Mouse (Mus musculus) MEL (cell line): ENCODE data around the gene Negr1. TPM values are rescaled to one million over a fixed set of nuclear protein-coding genes. Genes with fewer than 3 reads are reported as not detected.

Experiments used
- DNase-seq: peaks from one replicate; pipeline ENCODE4 v3.0.0; 2011; ENCODE audit warnings: low read depth, low spot score
- H3K27ac ChIP-seq: 2 replicates; pipeline ENCODE4 v1.5.1; 2012; ENCODE audit warnings: low read depth, mild to moderate bottlenecking, control low read depth, low read length, moderate library complexity; ENCODE audit not compliant: control insufficient read depth
- H3K27me3 ChIP-seq, 2 experiments: fragments of 150-350 bp in 1 of 2; sonication (generic) in 1 of 2; 2 replicates each; pipeline ENCODE4 v1.6.1; 2012; ENCODE audit warnings: low read length in 2 of 2, mild to moderate bottlenecking in 2 of 2, improper control_type of control experiment in 1 of 2, moderate library complexity in 1 of 2; ENCODE audit not compliant: insufficient read depth in 2 of 2, control insufficient read depth in 1 of 2
- H3K36me3 ChIP-seq, 2 experiments: 2 replicates each; pipeline ENCODE4 v1.6.1; 2012 to 2014; ENCODE audit warnings: low read length in 2 of 2, improper control_type of control experiment in 1 of 2, inconsistent platforms in 1 of 2, mild to moderate bottlenecking in 1 of 2; ENCODE audit not compliant: insufficient read depth in 2 of 2, control insufficient read depth in 1 of 2
- H3K4me1 ChIP-seq, 2 experiments: fragments of 150-350 bp in 1 of 2; sonication (generic) in 1 of 2; 2 replicates each; pipeline ENCODE4 v1.6.1; 2012; ENCODE audit warnings: low read length in 2 of 2, improper control_type of control experiment in 1 of 2, mild to moderate bottlenecking in 1 of 2; ENCODE audit not compliant: insufficient read depth in 2 of 2, control insufficient read depth in 1 of 2
- H3K4me3 ChIP-seq, 2 experiments: fragments of 150-350 bp in 1 of 2; sonication (generic) in 1 of 2; 2 replicates each; pipeline ENCODE4 v1.5.1; 2012; ENCODE audit warnings: low read depth in 2 of 2, low read length in 2 of 2, mild to moderate bottlenecking in 2 of 2, moderate library complexity in 2 of 2, control low read depth in 1 of 2, improper control_type of control experiment in 1 of 2; ENCODE audit not compliant: control insufficient read depth in 1 of 2, insufficient read depth in 1 of 2
- H3K79me2 ChIP-seq: 2 replicates; pipeline ENCODE4 v1.6.1; 2012; ENCODE audit warnings: mild to moderate bottlenecking, low read length, moderate library complexity; ENCODE audit not compliant: control insufficient read depth, poor library complexity, insufficient read depth
- H3K9ac ChIP-seq: 2 replicates; pipeline ENCODE4 v1.6.1; 2012; ENCODE audit warnings: low read depth, mild to moderate bottlenecking, control low read depth, low read length, moderate library complexity; ENCODE audit not compliant: control insufficient read depth, poor library complexity, severe bottlenecking
- H3K9me3 ChIP-seq: fragments of 150-350 bp; sonication (generic); replicated peaks from 2 replicates; pipeline ENCODE4 v1.6.1; 2012; ENCODE audit warnings: mild to moderate bottlenecking, low read length, improper control_type of control experiment, moderate library complexity; ENCODE audit not compliant: insufficient read depth
- BHLHE40 ChIP-seq: IDR thresholded peaks from 2 replicates; pipeline ENCODE4 v1.6.1; 2012; ENCODE audit warnings: low read depth, mild to moderate bottlenecking, inconsistent platforms, low read length, improper control_type of control experiment, borderline replicate concordance
- CHD1 ChIP-seq: IDR thresholded peaks from 2 replicates; pipeline ENCODE4 v1.6.1; 2012; ENCODE audit warnings: low read depth, mild to moderate bottlenecking, inconsistent platforms, low read length, improper control_type of control experiment
- EP300 ChIP-seq, 2 experiments: IDR thresholded peaks; 2 replicates each; pipeline ENCODE4 v1.6.1; 2011; ENCODE audit warnings: improper control_type of control experiment in 2 of 2, low read length in 2 of 2, low read depth in 1 of 2, mild to moderate bottlenecking in 1 of 2
- ETS1 ChIP-seq: IDR thresholded peaks from 2 replicates; pipeline ENCODE4 v1.6.1; 2012; ENCODE audit warnings: low read depth, mild to moderate bottlenecking, inconsistent platforms, low read length, improper control_type of control experiment, moderate library complexity
- KAT2A ChIP-seq: conservative IDR thresholded peaks from 2 replicates; pipeline ENCODE4 v1.6.1; 2012; ENCODE audit warnings: low read depth, low read length, improper control_type of control experiment, inconsistent platforms
- MAFK ChIP-seq: IDR thresholded peaks from 2 replicates; pipeline ENCODE4 v1.6.1; 2011; ENCODE audit warnings: low read depth, mild to moderate bottlenecking, low read length, improper control_type of control experiment, borderline replicate concordance
- MAX ChIP-seq: IDR thresholded peaks from 2 replicates; pipeline ENCODE4 v1.6.1; 2011; ENCODE audit warnings: low read length, improper control_type of control experiment
- MXI1 ChIP-seq: IDR thresholded peaks from 2 replicates; pipeline ENCODE4 v1.6.1; 2011; ENCODE audit warnings: mild to moderate bottlenecking, low read depth, low read length, improper control_type of control experiment
- MYB ChIP-seq: IDR thresholded peaks from 2 replicates; pipeline ENCODE4 v1.6.1; 2011; ENCODE audit warnings: mild to moderate bottlenecking, low read depth, low read length, improper control_type of control experiment
- POLR2A ChIP-seq, 2 experiments: IDR thresholded peaks; 2 replicates each; pipeline ENCODE4 v1.6.1; 2011 to 2012; ENCODE audit warnings: low read length in 2 of 2, mild to moderate bottlenecking in 2 of 2, control low read depth in 1 of 2, improper control_type of control experiment in 1 of 2, low read depth in 1 of 2, moderate library complexity in 1 of 2; ENCODE audit not compliant: control insufficient read depth in 1 of 2, insufficient read depth in 1 of 2, poor library complexity in 1 of 2
- TAL1 ChIP-seq: IDR thresholded peaks from 2 replicates; pipeline ENCODE4 v1.6.1; 2012; ENCODE audit warnings: mild to moderate bottlenecking, inconsistent platforms, low read length, moderate library complexity, mixed read lengths
- TBP ChIP-seq: IDR thresholded peaks from 2 replicates; pipeline ENCODE4 v1.8.0; 2011; ENCODE audit warnings: low read depth, low read length, improper control_type of control experiment
- UBTF ChIP-seq: IDR thresholded peaks from 2 replicates; pipeline ENCODE4 v1.6.1; 2012; ENCODE audit warnings: low read depth, mild to moderate bottlenecking, inconsistent platforms, low read length, improper control_type of control experiment, moderate library complexity, borderline replicate concordance; ENCODE audit not compliant: insufficient read depth
- USF2 ChIP-seq, 2 experiments: IDR thresholded peaks; 2 replicates each; pipeline ENCODE4 v1.6.1; 2011 to 2012; ENCODE audit warnings: improper control_type of control experiment in 2 of 2, low read length in 2 of 2, borderline replicate concordance in 1 of 2, inconsistent platforms in 1 of 2, low read depth in 1 of 2, mild to moderate bottlenecking in 1 of 2; ENCODE audit not compliant: insufficient read depth in 1 of 2
- ZC3H11A ChIP-seq: IDR thresholded peaks from 2 replicates; pipeline ENCODE4 v1.6.1; 2012; ENCODE audit warnings: low read depth, mild to moderate bottlenecking, inconsistent platforms, low read length, improper control_type of control experiment
- ZKSCAN1 ChIP-seq: IDR thresholded peaks from 2 replicates; pipeline ENCODE4 v1.6.1; 2012; ENCODE audit warnings: low read depth, mild to moderate bottlenecking, inconsistent platforms, low read length, improper control_type of control experiment, moderate library complexity
- ZNF384 ChIP-seq: IDR thresholded peaks from 2 replicates; pipeline ENCODE4 v1.6.1; 2012; ENCODE audit warnings: low read depth, mild to moderate bottlenecking, inconsistent platforms, low read length, improper control_type of control experiment
- polyA plus RNA-seq, 2 experiments: library from polyadenylated mRNA; stranded (reverse) in 1 of 2; unstranded in 1 of 2; fragments of >175 nt in 1 of 2; fragments of >200 nt in 1 of 2; gene quantifications; 2 replicates each; pipeline versions ENCODE4 v1.2.1 to v1.2.4; 2012; ENCODE audit warnings: low replicate concordance in 2 of 2, low read depth in 1 of 2; ENCODE audit not compliant: insufficient read length in 2 of 2, insufficient read depth in 1 of 2, missing spikeins in 1 of 2
- total RNA-seq: library from RNA; depleted of rRNA; stranded (reverse); fragments of 300-350 nt; gene quantifications from 2 replicates; pipeline ENCODE4 v1.2.3, GENCODE M21; 2012

Negr1 gene
- total and polyA plus RNA-seq, 3 experiments, result not detected

DNA sequence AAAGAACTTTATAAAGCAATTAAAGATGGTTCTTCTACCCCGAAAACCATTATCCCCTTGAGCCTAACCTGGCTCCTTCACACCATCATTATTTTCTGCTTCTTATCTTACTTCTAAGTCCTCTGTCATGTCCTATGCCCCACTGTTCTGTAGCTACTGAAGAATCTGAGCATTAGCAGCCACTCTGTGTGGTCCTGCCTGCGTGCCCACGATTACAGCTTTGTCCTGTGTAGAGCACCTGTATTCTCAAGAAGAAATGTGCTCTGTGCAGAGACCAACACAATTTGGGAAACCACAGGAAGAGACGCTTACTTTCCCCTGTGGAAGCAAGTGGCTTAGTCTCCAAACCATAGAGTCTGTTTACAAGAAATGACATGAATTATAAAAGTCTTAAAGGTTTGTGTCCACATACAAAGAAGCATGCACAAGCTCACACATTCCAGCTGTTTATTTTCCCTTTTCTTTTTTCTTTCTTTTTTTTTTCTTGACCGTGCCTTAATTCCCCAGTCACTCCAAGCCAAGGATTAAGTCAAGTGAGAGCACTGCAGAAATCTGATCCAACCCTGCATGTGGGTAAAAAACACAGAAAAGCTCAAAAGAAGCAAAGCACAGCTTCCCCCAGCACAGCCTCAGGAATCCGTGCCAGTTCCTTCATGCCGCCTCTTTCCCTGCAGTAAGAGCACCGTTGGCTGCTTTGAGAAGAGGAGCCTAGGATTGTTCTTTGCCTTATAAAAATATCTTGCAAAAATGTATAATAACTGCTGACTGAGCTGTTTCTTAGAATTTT is 627.5 kb downstream of the Negr1 start:
- no peaks in the 10 kb centered on the region for H3K4me1 ChIP-seq
- no peaks in the 10 kb centered on the region for H3K9me3 ChIP-seq
- TF ChIP-seq EP300 (IDR thresholded peaks at IDR 0.05; ENCODE audit: low read depth in 1 of 2, low read length in 2 of 2) (no peak), POLR2A (IDR thresholded peaks at IDR 0.05; ENCODE audit: control insufficient read depth in 1 of 2, insufficient read depth in 1 of 2, low read depth in 1 of 2, low read length in 2 of 2, poor library complexity in 1 of 2) (no peak), ZKSCAN1 (no peak), TBP (no peak), MXI1 (no peak)
- no peak overlapping the region for H3K9ac ChIP-seq
- H3K27ac ChIP-seq, result no peak overlapping the region
- DNase-seq, result no peak
- H3K79me2 ChIP-seq, result no peaks in the 10 kb centered on the region
- no peak overlapping the region for H3K4me3 ChIP-seq
- H3K36me3 ChIP-seq, result no peaks in the 10 kb centered on the region
- H3K27me3 ChIP-seq, result no peaks in the 10 kb centered on the region

DNA sequence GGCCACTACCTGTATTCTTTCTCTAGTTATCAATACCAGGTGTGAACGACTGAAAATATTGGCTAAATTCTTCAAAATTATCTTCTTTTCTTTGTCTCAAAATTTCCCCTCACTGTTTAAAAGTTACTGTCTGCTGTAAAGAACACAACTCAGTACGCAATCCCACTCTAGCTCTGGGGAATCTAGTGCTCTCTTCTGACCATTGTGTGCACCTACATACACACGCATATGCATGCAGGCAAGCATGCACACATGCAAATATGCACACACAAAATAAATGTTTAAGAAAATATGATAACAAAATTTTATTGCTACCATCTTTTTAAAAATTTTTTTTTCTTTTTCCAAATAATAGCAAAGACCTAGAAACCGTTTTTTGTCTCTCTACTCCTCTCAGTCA is 628.2 kb downstream of the Negr1 start:
- Histone ChIP-seq H3K36me3 (no peaks in the 10 kb centered on the region), H3K9me3 (no peaks in the 10 kb centered on the region), H3K4me1 (no peaks in the 10 kb centered on the region), H3K9ac (no peak overlapping the region), H3K27ac (no peak overlapping the region), H3K79me2 (no peaks in the 10 kb centered on the region), H3K27me3 (no peaks in the 10 kb centered on the region), H3K4me3 (no peak overlapping the region)
- no peak for TF ChIP-seq ZNF384
- no peak for TF ChIP-seq MXI1
- no peak for TF ChIP-seq KAT2A
- no peak for TF ChIP-seq UBTF
- no peak for TF ChIP-seq MAFK
- TF ChIP-seq MAX, result no peak
- TF ChIP-seq BHLHE40, result no peak
- TF ChIP-seq MYB, result no peak
- TF ChIP-seq CHD1, result no peak
- no peak for TF ChIP-seq ETS1
- no peak for TF ChIP-seq TAL1
- DNase-seq, result no peak

DNA sequence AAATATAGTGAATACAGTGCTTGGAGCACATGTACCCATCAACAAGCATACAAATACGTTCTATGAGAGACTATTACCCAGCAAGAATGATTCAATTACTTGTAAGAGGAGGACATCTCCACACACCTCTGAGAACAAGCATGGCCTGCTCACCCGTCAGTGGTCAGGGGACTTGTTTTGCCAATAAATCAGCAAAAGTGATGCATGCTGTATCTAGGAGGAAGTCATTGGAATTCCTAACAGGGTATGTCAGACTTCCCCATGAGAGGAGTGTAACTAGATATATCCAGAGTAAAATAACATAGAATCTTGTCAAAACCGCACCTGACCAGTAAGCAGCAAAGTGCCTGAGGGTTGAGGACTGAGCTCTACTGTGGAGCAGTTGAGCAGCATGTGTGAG is 629.0 kb downstream of the Negr1 start:
- DNase-seq, result no peak
- TF ChIP-seq MAX (no peak), ZC3H11A (no peak), USF2 (IDR thresholded peaks at IDR 0.05; ENCODE audit: borderline replicate concordance in 1 of 2, insufficient read depth in 1 of 2, low read depth in 1 of 2, low read length in 2 of 2) (no peak)
- H3K4me1 ChIP-seq, result no peaks in the 10 kb centered on the region
- no peak overlapping the region for H3K4me3 ChIP-seq
- no peaks in the 10 kb centered on the region for H3K79me2 ChIP-seq
- H3K27me3 ChIP-seq, result no peaks in the 10 kb centered on the region
- no peaks in the 10 kb centered on the region for H3K9me3 ChIP-seq
- no peak overlapping the region for H3K27ac ChIP-seq
- no peak overlapping the region for H3K9ac ChIP-seq
- H3K36me3 ChIP-seq, result no peaks in the 10 kb centered on the region
